Mouse (Mus musculus) forebrain, embryonic 11.5 days (tissue): ENCODE measurements around the gene Crym. TPM values are rescaled to one million over a fixed set of nuclear protein-coding genes. Genes with fewer than 3 reads are reported as not detected.

Experiments used
- ATAC-seq: fragments of 200-750 bp; cut with Nextera tagmentation; replicated peaks from 2 replicates; pipeline ENCODE4 v1.8.0; 2017; ENCODE audit warnings: moderate TSS enrichment; ENCODE audit not compliant: low FRiP score
- DNase-seq: peaks from one replicate; pipeline ENCODE4 v3.0.0-alpha.2; 2017; ENCODE audit warnings: low spot score
- H3K27ac ChIP-seq: fragments of 300-500 bp; sonication (generic); 2 replicates; pipeline ENCODE4 v1.5.1; 2014; ENCODE audit warnings: low read depth, low read length
- H3K27me3 ChIP-seq: fragments of 300-500 bp; sonication (generic); 2 replicates; pipeline ENCODE4 v1.6.1; 2014; ENCODE audit warnings: mild to moderate bottlenecking, low read length, mixed read lengths; ENCODE audit not compliant: control insufficient read depth, insufficient read depth
- H3K36me3 ChIP-seq: fragments of 300-500 bp; sonication (generic); 2 replicates; pipeline ENCODE4 v1.6.1; 2014; ENCODE audit warnings: mild to moderate bottlenecking, low read length, moderate library complexity, mixed read lengths; ENCODE audit not compliant: control insufficient read depth, insufficient read depth
- H3K4me1 ChIP-seq: fragments of 300-500 bp; sonication (generic); replicated peaks from 2 replicates; pipeline ENCODE4 v1.6.1; 2014; ENCODE audit warnings: low read length, mixed read lengths; ENCODE audit not compliant: control insufficient read depth, insufficient read depth
- H3K4me2 ChIP-seq: fragments of 300-500 bp; sonication (generic); 2 replicates; pipeline ENCODE4 v1.6.1; 2014; ENCODE audit warnings: low read depth, mild to moderate bottlenecking, low read length, moderate library complexity, mixed read lengths; ENCODE audit not compliant: severe bottlenecking
- H3K4me3 ChIP-seq: fragments of 300-500 bp; sonication (generic); 2 replicates; pipeline ENCODE4 v1.5.1; 2014; ENCODE audit warnings: low read depth, low read length
- H3K9ac ChIP-seq: fragments of 300-500 bp; sonication (generic); 2 replicates; pipeline ENCODE4 v1.6.1; 2014; ENCODE audit warnings: low read length
- H3K9me3 ChIP-seq: fragments of 300-500 bp; sonication (generic); 2 replicates; pipeline ENCODE4 v1.6.1; 2016; ENCODE audit warnings: low read length, mixed read lengths; ENCODE audit not compliant: control insufficient read depth
- WGBS: fragments of 180-500 bp; shearing (Covaris S2); extraction: QIAGEN DNeasy Blood & Tissue Kit; methylation state at CpG from one replicate; pipeline ENCODE4 v1.1.7; 2014; 5-methylcytosine and 5-hydroxymethylcytosine counted together
- polyA plus RNA-seq: library from polyadenylated mRNA; unstranded; fragments of >200 nt; fragmentation: Nextera tagmentation; extraction: Ambion mirVana; gene quantifications from 2 replicates; pipeline ENCODE4 v1.2.1, GENCODE M21; 2014

Crym gene
- polyA plus RNA-seq: 33.2 and 38.8 TPM in 2 replicates

- no peak within 1 kb of the TSS for H3K9ac ChIP-seq
- DNase-seq (no peak), ATAC-seq (no peak)
- H3K36me3 ChIP-seq: no peaks in the 10 kb centered on the region
- H3K27ac ChIP-seq: no peak within 1 kb of the TSS
- WGBS: 4% methylated on average over 26 of the region's 26 CpGs
- peaks cover 18% of the 10 kb centered on the region for H3K27me3 ChIP-seq
- peak within 1 kb of the TSS; percentile 16 for H3K4me3 ChIP-seq
- H3K4me1 ChIP-seq: peaks cover 4% of the 10 kb centered on the region; the same call in 1 of the 2 replicates
- no peaks in the 10 kb centered on the region for H3K9me3 ChIP-seq
- peak within 1 kb of the TSS; percentile 37 for H3K4me2 ChIP-seq
These were observed at the start of gene Crym for GRCm38 (mm10) chr7:120201771-120202170. Gene Crym (minus strand): TSS chr7:120202111.

GRCm38 (mm10) chr7:120241092-120241491 is 39.2 kb upstream of the Crym start:
- no peak for ATAC-seq
- Histone ChIP-seq H3K4me3 (no peak overlapping the region), H3K9ac (no peak overlapping the region), H3K36me3 (no peaks in the 10 kb centered on the region), H3K4me1 (no peaks in the 10 kb centered on the region), H3K9me3 (no peaks in the 10 kb centered on the region), H3K27ac (no peak overlapping the region), H3K27me3 (no peaks in the 10 kb centered on the region), H3K4me2 (no peak overlapping the region)
- no peak for DNase-seq

GRCm38 (mm10) chr7:120228541-120228940 is 26.6 kb upstream of the Crym start:
- no peak overlapping the region for H3K4me3 ChIP-seq
- H3K27ac ChIP-seq: no peak overlapping the region
- H3K4me1 ChIP-seq: no peaks in the 10 kb centered on the region
- H3K27me3 ChIP-seq: no peaks in the 10 kb centered on the region
- H3K36me3 ChIP-seq: no peaks in the 10 kb centered on the region
- H3K4me2 ChIP-seq: no peak overlapping the region
- no peak overlapping the region for H3K9ac ChIP-seq
- ATAC-seq (no peak), DNase-seq (no peak)
- H3K9me3 ChIP-seq: no peaks in the 10 kb centered on the region

- Histone ChIP-seq H3K4me1 (peaks cover 4% of the 10 kb centered on the region; the same call in 1 of the 2 replicates), H3K4me2 (no peak overlapping the region), H3K9me3 (no peaks in the 10 kb centered on the region), H3K4me3 (no peak overlapping the region), H3K27ac (no peak overlapping the region), H3K36me3 (no peaks in the 10 kb centered on the region), H3K27me3 (peaks cover 11% of the 10 kb centered on the region), H3K9ac (no peak overlapping the region)
- WGBS: 81% methylated on average over 9 of the region's 9 CpGs
- ATAC-seq (no peak), DNase-seq (no peak)
These were observed 4.1 kb upstream of the Crym start for GRCm38 (mm10) chr7:120205989-120206388.

- Histone ChIP-seq H3K27ac (no peak within 1 kb of the TSS), H3K4me3 (no peak within 1 kb of the TSS), H3K4me1 (peaks cover 4% of the 10 kb centered on the region; the same call in 1 of the 2 replicates), H3K4me2 (no peak within 1 kb of the TSS), H3K36me3 (no peaks in the 10 kb centered on the region), H3K27me3 (peaks cover 18% of the 10 kb centered on the region), H3K9me3 (no peaks in the 10 kb centered on the region), H3K9ac (no peak within 1 kb of the TSS)
- ATAC-seq (peak; percentile 87), DNase-seq (peak; percentile 89)
- 4% methylated on average over 26 of the region's 26 CpGs for WGBS
These were observed 1.9 kb upstream of the Crym start, which contains the start of gene Abca14 for GRCm38 (mm10) chr7:120203789-120204188. Gene Abca14 (plus strand): TSS chr7:120203961.

GRCm38 (mm10) chr7:120201231-120201744 is 623 bp downstream of the Crym start:
- H3K9ac ChIP-seq: no peak overlapping the region
- ATAC-seq (no peak), DNase-seq (no peak)
- under 1% methylated on average over 14 of the region's 14 CpGs for WGBS
- H3K9me3 ChIP-seq: no peaks in the 10 kb centered on the region
- no peaks in the 10 kb centered on the region for H3K36me3 ChIP-seq
- H3K4me2 ChIP-seq: peak overlapping the region; percentile 37
- peaks cover 4% of the 10 kb centered on the region; the same call in 1 of the 2 replicates for H3K4me1 ChIP-seq
- H3K4me3 ChIP-seq: peak overlapping the region; percentile 16
- peaks cover 18% of the 10 kb centered on the region for H3K27me3 ChIP-seq
- no peak overlapping the region for H3K27ac ChIP-seq

- H3K36me3 ChIP-seq: no peaks in the 10 kb centered on the region
- ATAC-seq (no peak), DNase-seq (no peak)
- H3K9me3 ChIP-seq: no peaks in the 10 kb centered on the region
- H3K4me2 ChIP-seq: no peak overlapping the region
- H3K27me3 ChIP-seq: 0 out of 2 replicates have a peak, but pooled peaks cover 2% of the 10 kb centered on the region
- H3K4me3 ChIP-seq: no peak overlapping the region
- no peak overlapping the region for H3K9ac ChIP-seq
- WGBS: 56% methylated on average over 4 of the region's 4 CpGs
- H3K4me1 ChIP-seq: no peaks in the 10 kb centered on the region
- no peak overlapping the region for H3K27ac ChIP-seq
These were observed 6.7 kb downstream of the Crym start for GRCm38 (mm10) chr7:120195207-120195606.

- Histone ChIP-seq H3K4me2 (no peak overlapping the region), H3K4me3 (no peak overlapping the region), H3K36me3 (no peaks in the 10 kb centered on the region), H3K4me1 (no peaks in the 10 kb centered on the region), H3K9ac (no peak overlapping the region), H3K27me3 (no peaks in the 10 kb centered on the region), H3K27ac (no peak overlapping the region), H3K9me3 (no peaks in the 10 kb centered on the region)
- no peak for DNase-seq
- WGBS: 92% methylated on average over 6 of the region's 6 CpGs
- no peak for ATAC-seq
These were observed 9.1 kb downstream of the Crym start for GRCm38 (mm10) chr7:120192816-120193215.

- H3K9me3 ChIP-seq: no peaks in the 10 kb centered on the region
- no peaks in the 10 kb centered on the region for H3K4me1 ChIP-seq
- DNase-seq (no peak), ATAC-seq (no peak)
- no peak overlapping the region for H3K4me2 ChIP-seq
- no peaks in the 10 kb centered on the region for H3K27me3 ChIP-seq
- no peak overlapping the region for H3K9ac ChIP-seq
- H3K36me3 ChIP-seq: no peaks in the 10 kb centered on the region
- WGBS: 70% methylated on average over 3 of the region's 3 CpGs
- H3K27ac ChIP-seq: no peak overlapping the region
- H3K4me3 ChIP-seq: no peak overlapping the region
These were observed 9.7 kb downstream of the Crym start for GRCm38 (mm10) chr7:120192207-120192606.
